ENCODE assay signal across 7 mouse cellular contexts in the genomic region with DNA sequence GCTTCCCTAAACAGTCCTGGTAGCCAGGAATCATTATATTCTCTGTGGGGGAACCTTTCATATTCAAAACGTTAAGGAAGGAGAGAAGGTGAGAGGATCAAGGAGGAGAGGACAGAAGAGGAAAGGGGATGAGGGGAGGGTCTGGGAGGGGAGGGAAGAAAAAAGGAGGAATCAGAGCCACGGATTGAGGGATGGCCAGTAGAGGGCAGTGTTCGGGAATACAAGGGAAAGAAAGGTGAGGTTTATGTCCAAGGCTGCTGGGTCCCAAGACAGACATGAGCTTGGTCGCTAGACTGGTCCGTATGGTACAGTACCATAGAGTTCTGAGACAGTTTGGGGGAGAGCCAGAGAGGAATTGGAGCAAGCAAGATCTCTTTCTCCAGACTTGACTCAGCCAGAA.
DNase-seq lines count a peak whose midpoint lies in the region; ATAC-seq and TF ChIP-seq lines count a peak whose summit lies in the region.

No protein-coding gene starts in this region.

- H3K9ac ChIP-seq in kidney, embryonic 14.5 days (ENCODE audit: low read depth, low read length), result no peak overlapping the region
- H3K9ac ChIP-seq in ES-Bruce4 (ENCODE audit: low read depth, poor library complexity, severe bottlenecking), result no peak overlapping the region

- peak; percentile 63 for TF ChIP-seq CTCF in ES-Bruce4 (IDR thresholded peaks at IDR 0.05; ENCODE audit: low read depth, low read length)

- H3K4me3 ChIP-seq in kidney, embryonic 14.5 days (ENCODE audit: low read length), result no peak overlapping the region
- no peak overlapping the region for H3K4me3 ChIP-seq in ES-Bruce4 (ENCODE audit: low read depth, low read length)

- DNase-seq in kidney, adult 18-20 months, result peak; percentile 15
- DNase-seq in WW6 (ENCODE audit: low read depth, low spot score) (peak; percentile 18), MN1 (ENCODE audit: low spot score) (no peak)
- DNase-seq in kidney, postnatal 14 days, result peak; percentile 4
- no peak for DNase-seq in spleen, postnatal 10 days (ENCODE audit: low spot score in 2 of 2)

- TF ChIP-seq EP300 in ES-Bruce4 (IDR thresholded peaks at IDR 0.05; ENCODE audit: insufficient read depth, low read depth, low read length), result no peak

- 28% methylated on average over 5 of the region's 5 CpGs for WGBS in kidney, embryonic 14.5 days

- no peak overlapping the region for H3K4me2 ChIP-seq in kidney, embryonic 14.5 days (replicated peaks; ENCODE audit: low read depth, low read length)

- H3K27ac ChIP-seq in kidney, embryonic 14.5 days (ENCODE audit: low read depth, low read length), result no peak overlapping the region
- H3K27ac ChIP-seq in ES-Bruce4 (ENCODE audit: insufficient read depth, low read length), result no peak overlapping the region

- TF ChIP-seq POLR2A in ES-Bruce4 (IDR thresholded peaks at IDR 0.05; ENCODE audit: insufficient read depth, low read length), result no peak

- no peak for ATAC-seq in kidney, embryonic 14.5 days (ENCODE audit: low FRiP score, low TSS enrichment)

- no peaks in the 10 kb centered on the region for H3K4me1 ChIP-seq in kidney, embryonic 14.5 days (ENCODE audit: control insufficient read depth, insufficient read depth, low read length)
- no peaks in the 10 kb centered on the region for H3K4me1 ChIP-seq in ES-Bruce4 (ENCODE audit: control insufficient read depth, insufficient read depth, low read length)

- no peaks in the 10 kb centered on the region for H3K36me3 ChIP-seq in kidney, embryonic 14.5 days (ENCODE audit: control insufficient read depth, insufficient read depth, low read length)
- no peaks in the 10 kb centered on the region for H3K36me3 ChIP-seq in ES-Bruce4 (ENCODE audit: control insufficient read depth, insufficient read depth, low read length, poor library complexity, severe bottlenecking)

- H3K27me3 ChIP-seq in kidney, embryonic 14.5 days (ENCODE audit: control insufficient read depth, insufficient read depth, low read length), result no peaks in the 10 kb centered on the region
- H3K27me3 ChIP-seq in ES-Bruce4 (ENCODE audit: control insufficient read depth, insufficient read depth, low read length, poor library complexity, severe bottlenecking), result no peaks in the 10 kb centered on the region

- H3K9me3 ChIP-seq in kidney, embryonic 14.5 days (ENCODE audit: control insufficient read depth, low read length), result no peaks in the 10 kb centered on the region
- H3K9me3 ChIP-seq in ES-Bruce4 (replicated peaks; ENCODE audit: control insufficient read depth, insufficient read depth, low read length, poor library complexity, severe bottlenecking), result no peaks in the 10 kb centered on the region

Comparison
In these comparisons a context has a peak if more than half of its experiments do, and no peak if none do; other contexts are left out.
1. DNase-seq: peak in kidney, adult 18-20 months (single experiment), WW6 (single experiment) and kidney, postnatal 14 days (single experiment); none in spleen, postnatal 10 days (0 of 2) and MN1 (single experiment).